Mouse (Mus musculus): ENCODE measurements around the gene Foxo3. TPM values are rescaled to one million over a fixed set of nuclear protein-coding genes. Genes with fewer than 3 reads are reported as not detected.

Gene Foxo3
- polyA plus RNA-seq, 1 experiment from 2014 or later: 3.6 TPM

GRCm38 (mm10) chr10:42189674-42190434, 86.7 kb downstream of the Foxo3 start:
- no peak overlapping the region for H3K4me2 ChIP-seq (replicated peaks)
- H3K27me3 ChIP-seq: peaks cover 18% of the 10 kb centered on the region
- no peak overlapping the region for H3K9ac ChIP-seq (replicated peaks)
- peaks cover 10% of the 10 kb centered on the region; the same call in 1 of the 2 replicates for H3K36me3 ChIP-seq
- 85% methylated on average over 13 of the region's 13 CpGs for WGBS
- H3K4me3 ChIP-seq: no peak overlapping the region
- H3K27ac ChIP-seq (replicated peaks): no peak overlapping the region
- ATAC-seq (ENCODE audit: low FRiP score, low read depth): no peak
- H3K9me3 ChIP-seq: no peaks in the 10 kb centered on the region
- peaks cover 20% of the 10 kb centered on the region for H3K4me1 ChIP-seq

GRCm38 (mm10) chr10:42189037-42189436, 87.5 kb downstream of the Foxo3 start:
- H3K36me3 ChIP-seq: peaks cover 10% of the 10 kb centered on the region; the same call in 1 of the 2 replicates
- peaks cover 18% of the 10 kb centered on the region for H3K27me3 ChIP-seq
- H3K4me1 ChIP-seq: peaks cover 20% of the 10 kb centered on the region
- H3K27ac ChIP-seq (replicated peaks): no peak overlapping the region
- no peaks in the 10 kb centered on the region for H3K9me3 ChIP-seq
- ATAC-seq (ENCODE audit: low FRiP score, low read depth): no peak
- H3K4me3 ChIP-seq: no peak overlapping the region
- 96% methylated on average over 8 of the region's 8 CpGs for WGBS
- H3K4me2 ChIP-seq (replicated peaks): no peak overlapping the region
- H3K9ac ChIP-seq (replicated peaks): no peak overlapping the region

DNA sequence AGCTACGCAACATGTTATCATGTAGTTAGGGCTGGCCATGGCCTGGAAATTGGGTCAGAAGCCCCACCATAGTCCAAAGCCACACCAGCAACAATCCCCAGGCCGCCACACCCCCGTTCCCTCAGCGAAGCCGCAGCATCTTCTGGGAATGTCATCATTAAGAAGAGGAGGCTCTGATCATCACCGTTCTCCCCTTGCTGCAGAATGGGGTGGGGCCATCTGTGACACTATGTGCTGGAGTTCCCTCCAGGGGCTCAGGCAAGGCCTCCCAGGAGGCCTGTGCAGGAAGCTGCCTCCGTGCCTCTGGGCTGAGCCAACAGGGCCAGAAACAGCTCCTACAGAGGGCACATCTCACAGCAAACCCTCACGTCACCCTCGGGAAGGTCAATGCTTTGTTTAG, 88.5 kb downstream of the Foxo3 start:
- Histone ChIP-seq H3K27me3 (peaks cover 18% of the 10 kb centered on the region), H3K4me1 (peaks cover 17% of the 10 kb centered on the region), H3K9ac (replicated peaks) (no peak overlapping the region), H3K36me3 (peaks cover 14% of the 10 kb centered on the region; the same call in 1 of the 2 replicates), H3K4me2 (replicated peaks) (no peak overlapping the region), H3K27ac (replicated peaks) (no peak overlapping the region), H3K4me3 (no peak overlapping the region), H3K9me3 (no peaks in the 10 kb centered on the region)
- WGBS: 66% methylated on average over 9 of the region's 9 CpGs
- ATAC-seq (ENCODE audit: low FRiP score, low read depth): no peak

DNA sequence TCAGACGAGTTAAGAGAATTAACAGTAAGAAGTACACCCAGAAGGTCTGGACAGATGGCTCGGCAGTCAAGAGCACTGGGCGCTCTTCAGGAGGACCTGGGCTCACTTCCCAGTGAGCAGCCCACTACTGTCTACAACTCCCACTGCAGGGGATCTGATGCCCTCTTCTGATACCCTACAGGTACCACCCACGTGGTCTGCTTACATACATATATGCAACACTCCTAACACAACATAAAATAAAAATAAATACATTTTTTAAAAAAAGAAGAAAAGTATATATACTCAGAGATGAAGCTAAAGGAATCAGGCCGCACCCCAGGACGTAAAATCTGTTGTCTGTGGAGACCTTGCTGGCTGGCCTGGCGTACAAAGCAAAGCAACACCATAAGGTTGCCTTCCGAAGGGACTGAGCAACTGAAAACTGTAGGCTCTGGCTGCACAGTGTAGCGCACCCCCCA, 89.6 kb downstream of the Foxo3 start:
- Histone ChIP-seq H3K36me3 (peaks cover 14% of the 10 kb centered on the region; the same call in 1 of the 2 replicates), H3K4me3 (no peak overlapping the region), H3K9ac (replicated peaks) (no peak overlapping the region), H3K27ac (replicated peaks) (no peak overlapping the region), H3K27me3 (peaks cover 18% of the 10 kb centered on the region), H3K4me1 (peaks cover 12% of the 10 kb centered on the region), H3K4me2 (replicated peaks) (no peak overlapping the region), H3K9me3 (no peaks in the 10 kb centered on the region)
- 91% methylated on average over 9 of the region's 9 CpGs for WGBS
- ATAC-seq (ENCODE audit: low FRiP score, low read depth): no peak

GRCm38 (mm10) chr10:42180333-42180732, 96.2 kb downstream of the Foxo3 start:
- Histone ChIP-seq H3K9ac (replicated peaks) (no peak overlapping the region), H3K4me1 (no peaks in the 10 kb centered on the region), H3K36me3 (peaks cover 7% of the 10 kb centered on the region; the same call in 1 of the 2 replicates), H3K27me3 (no peaks in the 10 kb centered on the region), H3K4me2 (replicated peaks) (no peak overlapping the region), H3K4me3 (no peak overlapping the region), H3K27ac (replicated peaks) (no peak overlapping the region), H3K9me3 (no peaks in the 10 kb centered on the region)
- ATAC-seq (ENCODE audit: low FRiP score, low read depth): no peak
- 91% methylated on average over 8 of the region's 8 CpGs for WGBS

DNA sequence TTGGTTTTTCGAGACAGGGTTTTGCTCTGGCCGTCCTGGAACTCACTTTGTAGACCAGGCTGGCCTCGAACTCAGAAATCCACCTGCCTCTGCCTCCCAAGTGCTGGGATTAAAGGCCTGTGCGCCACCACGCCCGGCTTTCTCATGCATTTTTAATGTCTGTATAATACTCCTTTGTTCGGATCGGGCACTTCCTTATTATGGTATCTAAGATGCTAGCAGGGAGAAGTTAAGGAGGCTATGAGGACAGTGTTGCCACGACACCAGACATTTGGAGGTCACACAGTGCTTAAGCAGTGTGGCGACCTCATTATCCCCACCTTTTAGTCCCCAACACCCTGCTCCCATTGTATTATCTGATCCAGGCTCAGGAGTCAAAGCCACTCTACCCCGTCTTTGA, 97.8 kb downstream of the Foxo3 start:
- Histone ChIP-seq H3K27me3 (no peaks in the 10 kb centered on the region), H3K4me2 (replicated peaks) (no peak overlapping the region), H3K4me3 (no peak overlapping the region), H3K27ac (replicated peaks) (no peak overlapping the region), H3K9ac (replicated peaks) (no peak overlapping the region), H3K4me1 (no peaks in the 10 kb centered on the region), H3K36me3 (0 out of 2 replicates have a peak, but pooled peaks cover 2% of the 10 kb centered on the region), H3K9me3 (no peaks in the 10 kb centered on the region)
- WGBS: 81% methylated on average over 11 of the region's 11 CpGs
- no peak for ATAC-seq (ENCODE audit: low FRiP score, low read depth)

GRCm38 (mm10) chr10:42177771-42178674, 98.5 kb downstream of the Foxo3 start:
- no peak overlapping the region for H3K4me2 ChIP-seq (replicated peaks)
- no peak overlapping the region for H3K27ac ChIP-seq (replicated peaks)
- no peaks in the 10 kb centered on the region for H3K9me3 ChIP-seq
- no peaks in the 10 kb centered on the region for H3K36me3 ChIP-seq
- no peaks in the 10 kb centered on the region for H3K27me3 ChIP-seq
- H3K4me1 ChIP-seq: no peaks in the 10 kb centered on the region
- no peak for ATAC-seq (ENCODE audit: low FRiP score, low read depth)
- 94% methylated on average over 16 of the region's 16 CpGs for WGBS
- no peak overlapping the region for H3K4me3 ChIP-seq
- H3K9ac ChIP-seq (replicated peaks): no peak overlapping the region

DNA sequence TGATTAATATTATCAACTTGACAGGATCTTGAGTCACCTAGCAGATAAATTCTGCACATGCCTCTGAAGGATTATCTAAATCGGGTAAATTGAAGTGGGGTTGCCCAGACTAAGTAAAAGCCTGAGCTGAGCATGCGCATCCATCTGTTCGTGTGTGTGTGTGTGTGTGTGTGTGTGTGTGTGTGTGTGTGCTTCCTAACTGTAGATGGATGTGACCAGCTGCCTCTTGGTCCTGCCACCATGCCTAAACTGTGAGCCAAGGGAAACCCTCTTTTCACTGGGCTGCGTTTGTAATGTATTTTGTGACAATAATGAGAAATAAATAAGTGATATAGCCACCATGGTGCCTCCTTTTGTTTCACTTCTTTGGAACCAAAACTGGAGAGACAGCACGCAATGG, 102.3 kb downstream of the Foxo3 start:
- Histone ChIP-seq H3K9me3 (no peaks in the 10 kb centered on the region), H3K4me2 (replicated peaks) (no peak overlapping the region), H3K4me1 (no peaks in the 10 kb centered on the region), H3K9ac (replicated peaks) (no peak overlapping the region), H3K4me3 (no peak overlapping the region), H3K27me3 (no peaks in the 10 kb centered on the region), H3K27ac (replicated peaks) (no peak overlapping the region), H3K36me3 (no peaks in the 10 kb centered on the region)
- 81% methylated on average over 5 of the region's 5 CpGs for WGBS
- ATAC-seq (ENCODE audit: low FRiP score, low read depth): no peak

GRCm38 (mm10) chr10:42173839-42174238, 102.7 kb downstream of the Foxo3 start:
- Histone ChIP-seq H3K36me3 (no peaks in the 10 kb centered on the region), H3K9me3 (no peaks in the 10 kb centered on the region), H3K27me3 (no peaks in the 10 kb centered on the region), H3K4me3 (no peak overlapping the region), H3K4me2 (replicated peaks) (no peak overlapping the region), H3K27ac (replicated peaks) (no peak overlapping the region), H3K9ac (replicated peaks) (no peak overlapping the region), H3K4me1 (no peaks in the 10 kb centered on the region)
- no peak for ATAC-seq (ENCODE audit: low FRiP score, low read depth)
- WGBS: 59% methylated on average over 1 of the region's 1 CpGs

- Histone ChIP-seq H3K4me2 (replicated peaks) (no peak overlapping the region), H3K36me3 (no peaks in the 10 kb centered on the region), H3K9ac (replicated peaks) (no peak overlapping the region), H3K27ac (replicated peaks) (no peak overlapping the region), H3K27me3 (no peaks in the 10 kb centered on the region), H3K9me3 (no peaks in the 10 kb centered on the region), H3K4me3 (no peak overlapping the region), H3K4me1 (no peaks in the 10 kb centered on the region)
- 23% methylated on average over 5 of the region's 5 CpGs for whole genome bisulfite sequencing
- ATAC-seq (ENCODE audit: low FRiP score, low read depth): no peak
Observed at GRCm38 (mm10) chr10:42170889-42171347, 105.6 kb downstream of the Foxo3 start.

DNA sequence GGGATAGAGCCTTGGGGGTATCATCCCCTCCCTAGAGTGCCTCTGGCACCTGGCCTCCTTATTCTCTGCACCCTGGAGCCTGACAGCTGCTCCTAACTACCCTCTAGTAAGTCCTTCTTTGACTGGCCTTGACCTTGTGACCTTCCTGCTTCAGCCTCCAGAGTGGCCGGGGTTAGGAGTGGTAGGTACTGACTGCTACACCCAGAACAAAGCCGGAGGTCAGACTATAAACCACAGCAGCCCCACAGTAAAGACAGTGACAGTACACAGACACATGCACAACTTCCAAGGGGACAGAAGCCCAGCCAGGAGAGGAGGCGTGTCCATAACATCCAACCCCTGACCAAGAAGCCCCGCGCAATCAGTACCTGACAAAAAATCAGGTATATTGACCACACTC, 106.4 kb downstream of the Foxo3 start:
- Histone ChIP-seq H3K4me3 (no peak overlapping the region), H3K27me3 (no peaks in the 10 kb centered on the region), H3K9ac (replicated peaks) (no peak overlapping the region), H3K36me3 (no peaks in the 10 kb centered on the region), H3K4me1 (no peaks in the 10 kb centered on the region), H3K27ac (replicated peaks) (no peak overlapping the region), H3K9me3 (no peaks in the 10 kb centered on the region), H3K4me2 (replicated peaks) (no peak overlapping the region)
- ATAC-seq (ENCODE audit: low FRiP score, low read depth): no peak
- 78% methylated on average over 5 of the region's 5 CpGs for WGBS

DNA sequence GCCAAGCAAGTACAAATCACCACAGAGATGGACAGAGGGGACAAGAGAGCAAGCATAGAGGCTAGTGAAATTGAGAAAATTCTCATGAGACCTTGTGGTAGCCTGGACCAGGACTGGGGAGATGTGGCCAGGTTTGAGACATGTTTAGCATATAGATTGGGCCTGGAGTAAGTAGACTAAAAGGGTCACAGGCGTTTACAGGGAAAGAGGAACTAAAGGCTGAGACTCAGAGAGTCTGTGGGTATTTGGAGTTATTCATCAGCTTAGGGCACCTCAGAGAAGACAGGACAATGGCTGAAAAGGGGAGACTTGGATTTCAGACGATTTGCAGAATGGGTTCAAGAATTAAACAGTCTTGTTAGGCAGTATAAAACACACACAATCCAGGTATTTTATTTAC, 121.8 kb downstream of the Foxo3 start:
- no peak for ATAC-seq (ENCODE audit: low FRiP score, low read depth)
- Histone ChIP-seq H3K9ac (replicated peaks) (no peak overlapping the region), H3K27ac (replicated peaks) (no peak overlapping the region), H3K9me3 (peaks cover 3% of the 10 kb centered on the region), H3K4me1 (peaks cover 7% of the 10 kb centered on the region; the same call in 1 of the 2 replicates), H3K27me3 (no peaks in the 10 kb centered on the region), H3K4me2 (replicated peaks) (no peak overlapping the region), H3K4me3 (no peak overlapping the region), H3K36me3 (no peaks in the 10 kb centered on the region)
- 64% methylated on average over 2 of the region's 2 CpGs for WGBS
